Mouse (Mus musculus): ENCODE measurements around the gene Abcb8. TPM values are rescaled to one million over a fixed set of nuclear protein-coding genes. Genes with fewer than 3 reads are reported as not detected.

Gene Abcb8
- total and polyA plus RNA-seq, 3 experiments: 76.9 to 124 TPM; not detected in 1

GRCm38 (mm10) chr5:24385374-24385773 lies 8.1 kb upstream of the Abcb8 start:
- peaks cover 19 to 66% of the 10 kb centered on the region in 2 experiments for H3K4me1 ChIP-seq (ENCODE audit: control insufficient read depth in 1 of 2, insufficient read depth in 2 of 2, low read length in 2 of 2)
- TF ChIP-seq POLR2A (IDR thresholded peaks at IDR 0.05; ENCODE audit: control insufficient read depth in 1 of 2, insufficient read depth in 1 of 2, low read depth in 1 of 2, low read length in 2 of 2, poor library complexity in 1 of 2) (no peak), JUND (IDR thresholded peaks at IDR 0.05; ENCODE audit: low read depth, low read length) (no peak), RAD21 (IDR thresholded peaks at IDR 0.05; ENCODE audit: low read depth, low read length) (no peak), E2F4 (IDR thresholded peaks at IDR 0.05; ENCODE audit: borderline replicate concordance, low read depth, low read length) (no peak), NELFE (IDR thresholded peaks at IDR 0.05; ENCODE audit: low read depth, low read length) (no peak), MEF2A (IDR thresholded peaks at IDR 0.05; ENCODE audit: extremely low read depth, insufficient replicate concordance, low read depth, low read length, poor library complexity, severe bottlenecking) (no peak), MYC (IDR thresholded peaks at IDR 0.05; ENCODE audit: low read depth, low read length) (no peak), SMC3 (IDR thresholded peaks at IDR 0.05; ENCODE audit: low read depth, low read length) (no peak), USF2 (IDR thresholded peaks at IDR 0.05; ENCODE audit: borderline replicate concordance in 1 of 2, insufficient read depth in 1 of 2, low read depth in 1 of 2, low read length in 2 of 2) (no peak), GABPA (IDR thresholded peaks at IDR 0.05; ENCODE audit: low read depth, low read length) (no peak), TCF12 (IDR thresholded peaks at IDR 0.05; ENCODE audit: low read depth, low read length) (no peak), ETS1 (IDR thresholded peaks at IDR 0.05; ENCODE audit: low read depth, low read length) (no peak), CTCF (IDR thresholded peaks at IDR 0.05 in 2 of 3, conservative IDR thresholded peaks at IDR 0.05 in 1 of 3; ENCODE audit: control insufficient read depth in 1 of 3, insufficient read depth in 1 of 3, low read depth in 2 of 3, low read length in 3 of 3, poor library complexity in 1 of 3, severe bottlenecking in 1 of 3) (no peak), ZMIZ1 (IDR thresholded peaks at IDR 0.05; ENCODE audit: low read depth, low read length) (no peak), GATA1 (IDR thresholded peaks at IDR 0.05; ENCODE audit: low read depth, low read length) (no peak), HCFC1 (IDR thresholded peaks at IDR 0.05; ENCODE audit: low read depth, low read length) (no peak), CHD2 (IDR thresholded peaks at IDR 0.05; ENCODE audit: low read length) (no peak), UBTF (IDR thresholded peaks at IDR 0.05; ENCODE audit: borderline replicate concordance, insufficient read depth, low read depth, low read length) (no peak), MAZ (IDR thresholded peaks at IDR 0.05; ENCODE audit: low read depth, low read length) (no peak)
- peaks cover 0 to 44% of the 10 kb centered on the region in 2 experiments; a peak in 2 of 4 replicates for H3K36me3 ChIP-seq (ENCODE audit: control insufficient read depth in 1 of 2, insufficient read depth in 2 of 2, low read length in 2 of 2)
- peaks cover 29% of the 10 kb centered on the region for H3K79me2 ChIP-seq (ENCODE audit: control insufficient read depth, insufficient read depth, low read length, poor library complexity)
- no peak overlapping the region for H3K27ac ChIP-seq (ENCODE audit: control insufficient read depth, low read depth, low read length)
- DNase-seq (ENCODE audit: low read depth, low spot score): no peak
- H3K4me3 ChIP-seq (ENCODE audit: control insufficient read depth in 1 of 2, insufficient read depth in 1 of 2, low read depth in 2 of 2, low read length in 2 of 2): no peak overlapping the region
- H3K9me3 ChIP-seq (replicated peaks; ENCODE audit: insufficient read depth, low read length): no peaks in the 10 kb centered on the region
- H3K27me3 ChIP-seq (ENCODE audit: control insufficient read depth in 1 of 2, insufficient read depth in 2 of 2, low read length in 2 of 2): no peaks in the 10 kb centered on the region
- no peak overlapping the region for H3K9ac ChIP-seq (ENCODE audit: control insufficient read depth, low read depth, low read length, poor library complexity, severe bottlenecking)

- H3K4me3 ChIP-seq (ENCODE audit: control insufficient read depth in 1 of 2, insufficient read depth in 1 of 2, low read depth in 2 of 2, low read length in 2 of 2): no peak overlapping the region; a peak in 1 of 4 replicates
- H3K9ac ChIP-seq (ENCODE audit: control insufficient read depth, low read depth, low read length, poor library complexity, severe bottlenecking): peak overlapping the region; percentile 77
- DNase-seq (ENCODE audit: low read depth, low spot score): no peak
- H3K27ac ChIP-seq (ENCODE audit: control insufficient read depth, low read depth, low read length): no peak overlapping the region
- no peaks in the 10 kb centered on the region for H3K27me3 ChIP-seq (ENCODE audit: control insufficient read depth in 1 of 2, insufficient read depth in 2 of 2, low read length in 2 of 2)
- TF ChIP-seq ZMIZ1 (IDR thresholded peaks at IDR 0.05; ENCODE audit: low read depth, low read length) (no peak), HCFC1 (IDR thresholded peaks at IDR 0.05; ENCODE audit: low read depth, low read length) (no peak), CTCF (IDR thresholded peaks at IDR 0.05 in 2 of 3, conservative IDR thresholded peaks at IDR 0.05 in 1 of 3; ENCODE audit: control insufficient read depth in 1 of 3, insufficient read depth in 1 of 3, low read depth in 2 of 3, low read length in 3 of 3, poor library complexity in 1 of 3, severe bottlenecking in 1 of 3) (no peak), KAT2A (conservative IDR thresholded peaks at IDR 0.05; ENCODE audit: low read depth, low read length) (no peak), ZKSCAN1 (IDR thresholded peaks at IDR 0.05; ENCODE audit: low read depth, low read length) (no peak), RAD21 (IDR thresholded peaks at IDR 0.05; ENCODE audit: low read depth, low read length) (no peak), POLR2AphosphoS5 (IDR thresholded peaks at IDR 0.05; ENCODE audit: borderline replicate concordance, low read depth, low read length) (no peak), UBTF (IDR thresholded peaks at IDR 0.05; ENCODE audit: borderline replicate concordance, insufficient read depth, low read depth, low read length) (no peak), ZC3H11A (IDR thresholded peaks at IDR 0.05; ENCODE audit: low read depth, low read length) (no peak)
- peaks cover 0 to 38% of the 10 kb centered on the region in 2 experiments; a peak in 2 of 4 replicates for H3K36me3 ChIP-seq (ENCODE audit: control insufficient read depth in 1 of 2, insufficient read depth in 2 of 2, low read length in 2 of 2)
- H3K79me2 ChIP-seq (ENCODE audit: control insufficient read depth, insufficient read depth, low read length, poor library complexity): peaks cover 29% of the 10 kb centered on the region
- H3K4me1 ChIP-seq (ENCODE audit: control insufficient read depth in 1 of 2, insufficient read depth in 2 of 2, low read length in 2 of 2): peaks cover 18 to 60% of the 10 kb centered on the region in 2 experiments
- no peaks in the 10 kb centered on the region for H3K9me3 ChIP-seq (replicated peaks; ENCODE audit: insufficient read depth, low read length)
Observed at GRCm38 (mm10) chr5:24385887-24386550, 7.4 kb upstream of the Abcb8 start.
